Mouse (Mus musculus) neural tube, embryonic 10.5 days (tissue): ENCODE results near the gene Clgn.
"Not testable (repeated sequence)": the region's sequence is repeated elsewhere in the genome, so short reads cannot be mapped to it uniquely, and the experiment has no call there.

Source experiments
- DNase-seq: peaks from one replicate; pipeline ENCODE4 v3.0.0-alpha.2; 2017; ENCODE audit warnings: low spot score; ENCODE audit errors: extremely low spot score

The Clgn gene

GRCm38 (mm10) chr8:83423032-83423825 is 33.6 kb downstream of the Clgn start:
- DNase-seq, result no peak

- no peak for DNase-seq
These were observed 35.5 kb downstream of the Clgn start for GRCm38 (mm10) chr8:83425202-83425601.

- no peak for DNase-seq
These were observed 36.6 kb downstream of the Clgn start for GRCm38 (mm10) chr8:83426104-83426759.

GRCm38 (mm10) chr8:83426949-83427348 is 37.3 kb downstream of the Clgn start:
- DNase-seq, result no peak

GRCm38 (mm10) chr8:83428621-83429020 is 39.0 kb downstream of the Clgn start:
- not testable (repeated sequence) for DNase-seq

- DNase-seq, result no peak
These were observed 39.4 kb downstream of the Clgn start for GRCm38 (mm10) chr8:83429071-83429524.

- no peak for DNase-seq
These were observed 47.4 kb downstream of the Clgn start for GRCm38 (mm10) chr8:83437077-83437476.

- DNase-seq, result no peak
These were observed 52.1 kb downstream of the Clgn start for GRCm38 (mm10) chr8:83441656-83442242.

GRCm38 (mm10) chr8:83442243-83443051 is 52.8 kb downstream of the Clgn start:
- DNase-seq, result peak; percentile 98

GRCm38 (mm10) chr8:83443052-83443400 is 53.4 kb downstream of the Clgn start:
- no peak for DNase-seq

GRCm38 (mm10) chr8:83449960-83450359 is 60.3 kb downstream of the Clgn start:
- DNase-seq, result no peak

- no peak for DNase-seq
These were observed 61.4 kb downstream of the Clgn start for GRCm38 (mm10) chr8:83451056-83451455.

- DNase-seq, result no peak
These were observed 67.5 kb downstream of the Clgn start for GRCm38 (mm10) chr8:83457121-83457520.

GRCm38 (mm10) chr8:83458222-83458621 is 68.6 kb downstream of the Clgn start, which contains the start of gene Scoc:
Gene Scoc (minus strand): TSS chr8:83458391.
- no peak for DNase-seq

GRCm38 (mm10) chr8:83459606-83460005 is 69.9 kb downstream of the Clgn start:
- DNase-seq, result no peak
